Mouse (Mus musculus) macrophage (primary cell): ENCODE measurements around the gene Kif4. TPM values are rescaled to one million over a fixed set of nuclear protein-coding genes. Genes with fewer than 3 reads are reported as not detected.
A peak's percentile ranks its signal among the peaks of the same experiment; 100 is the strongest.

ENCODE experiments used
- H3K27ac ChIP-seq: fragments of 350-480 bp; formaldehyde crosslinking; 2 replicates; pipeline ENCODE4 v1.9.0; 2021
- H3K36me3 ChIP-seq: fragments of 350-480 bp; formaldehyde crosslinking; 2 replicates; pipeline ENCODE4 v1.9.0; 2021; ENCODE audit errors: inconsistent target
- H3K4me3 ChIP-seq: fragments of 350-480 bp; formaldehyde crosslinking; 2 replicates; pipeline ENCODE4 v1.9.0; 2021; ENCODE audit errors: inconsistent target
- H3K79me2 ChIP-seq: fragments of 350-480 bp; formaldehyde crosslinking; 2 replicates; pipeline ENCODE4 v1.9.0; 2021; ENCODE audit errors: inconsistent target
- WGBS: methylation state at CpG from one replicate; pipeline ENCODE4 v1.1.7; 2026; ENCODE audit warnings: inconsistent platforms; ENCODE audit not compliant: missing documents; 5-methylcytosine and 5-hydroxymethylcytosine counted together
- polyA plus RNA-seq: library from polyadenylated mRNA; stranded (reverse); fragments of 250-400 nt; gene quantifications from 3 replicates; pipeline ENCODE4 v1.2.4, GENCODE M21; 2018; ENCODE audit warnings: inconsistent platforms
- total RNA-seq, 78 experiments: library from RNA; depleted of rRNA; stranded (reverse); fragments of 250-400 nt; gene quantifications; 1 replicate in 9 of 78; 2 replicates in 24 of 78; 3 replicates in 43 of 78; 4 replicates in 2 of 78; pipeline ENCODE4 v1.2.4; 2018; ENCODE audit warnings: inconsistent platforms in 56 of 78

Gene Kif4
- total RNA-seq (2018; cell fraction: chromatin; rRNA removed), result 10 to 100 TPM in 3 of 26 experiments, 1 to 10 TPM in 21, under 1 TPM in 2; 0.76 to 14.1 (median 3.2) TPM
- 1 to 10 TPM in 13 of 26 experiments, under 1 TPM in 13; 0.37 to 2.2 (median 0.93) TPM for total RNA-seq (2018; cell fraction: cytosol; rRNA removed)
- total RNA-seq (2018; cell fraction: nucleus; rRNA removed), result 10 to 100 TPM in 2 of 26 experiments, 1 to 10 TPM in 18, under 1 TPM in 6; 0.55 to 14.1 (median 1.9) TPM
- polyA plus RNA-seq, result 0.28 to 3.9 TPM (median 3.0 TPM) in 3 replicates

DNA sequence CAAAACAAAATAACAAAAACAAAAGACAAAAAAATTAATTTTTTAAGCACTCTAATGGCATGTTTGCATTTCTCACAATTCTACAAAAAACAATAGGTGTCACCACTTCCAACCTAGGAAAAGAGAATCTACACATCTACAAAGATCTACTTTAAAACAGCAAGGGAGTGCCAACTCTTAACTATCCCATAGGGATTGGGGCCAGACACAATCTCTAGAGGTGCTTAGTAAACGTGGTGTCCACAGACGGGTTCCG, at the start of gene Kif4:
Kif4 (plus strand) TSS at position 192 of the 256 bp plus-strand sequence.
- Histone ChIP-seq H3K27ac (peak within 1 kb of the TSS; percentile 80), H3K36me3 (no peaks in the 10 kb centered on the region), H3K79me2 (peaks cover 45% of the 10 kb centered on the region), H3K4me3 (peak within 1 kb of the TSS; percentile 82)
- WGBS, result 14% methylated on average over 3 of the region's 3 CpGs

DNA sequence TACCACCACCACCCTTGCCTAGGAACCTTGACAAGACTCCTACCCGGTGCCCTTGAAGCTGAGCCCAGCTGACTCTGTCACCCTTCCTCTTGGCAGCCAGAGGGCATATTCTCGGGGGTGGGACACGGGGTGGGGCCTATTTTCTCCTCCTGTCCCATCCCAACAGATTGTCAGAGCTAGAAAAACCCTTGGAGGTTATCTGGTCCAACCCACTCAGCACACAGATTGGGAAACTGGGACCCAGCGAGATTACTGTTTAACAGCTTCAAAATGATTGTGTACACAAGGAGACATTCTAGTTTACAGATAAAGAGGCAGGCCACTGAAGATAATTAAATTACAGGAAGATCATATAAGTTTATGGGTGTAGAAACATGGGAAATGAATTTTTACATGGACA, 30.7 kb upstream of the Kif4 start, which contains the start of gene P2ry4:
P2ry4 (minus strand) TSS at position 79 of the 400 bp plus-strand sequence.
- Histone ChIP-seq H3K79me2 (no peaks in the 10 kb centered on the region), H3K27ac (no peak within 1 kb of the TSS), H3K4me3 (no peak within 1 kb of the TSS), H3K36me3 (no peaks in the 10 kb centered on the region)
- WGBS, result 79% methylated on average over 4 of the region's 4 CpGs

DNA sequence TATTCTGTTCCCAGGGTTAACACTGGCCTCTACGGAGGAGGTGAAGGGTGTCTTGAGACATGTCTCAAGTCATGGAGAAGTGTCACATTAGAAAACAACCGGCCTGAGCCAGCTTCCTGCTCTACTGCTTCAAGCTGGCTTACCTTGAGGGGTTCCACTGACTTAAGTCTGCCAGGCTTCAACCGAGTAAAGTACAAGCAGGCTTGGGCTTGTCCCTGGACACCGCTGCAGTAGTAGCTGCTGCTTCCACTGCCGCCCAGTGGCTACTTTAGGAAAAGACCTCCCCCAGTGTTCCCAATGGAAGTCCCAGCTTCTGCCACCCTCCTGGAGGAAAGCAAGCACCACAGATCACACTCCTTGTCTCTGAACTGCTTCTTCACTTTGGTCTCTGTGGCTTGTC, 28.1 kb upstream of the Kif4 start:
- no peak overlapping the region for H3K4me3 ChIP-seq
- H3K79me2 ChIP-seq, result no peaks in the 10 kb centered on the region
- 46% methylated on average over 5 of the region's 5 CpGs for WGBS
- no peaks in the 10 kb centered on the region for H3K36me3 ChIP-seq
- H3K27ac ChIP-seq, result no peak overlapping the region

DNA sequence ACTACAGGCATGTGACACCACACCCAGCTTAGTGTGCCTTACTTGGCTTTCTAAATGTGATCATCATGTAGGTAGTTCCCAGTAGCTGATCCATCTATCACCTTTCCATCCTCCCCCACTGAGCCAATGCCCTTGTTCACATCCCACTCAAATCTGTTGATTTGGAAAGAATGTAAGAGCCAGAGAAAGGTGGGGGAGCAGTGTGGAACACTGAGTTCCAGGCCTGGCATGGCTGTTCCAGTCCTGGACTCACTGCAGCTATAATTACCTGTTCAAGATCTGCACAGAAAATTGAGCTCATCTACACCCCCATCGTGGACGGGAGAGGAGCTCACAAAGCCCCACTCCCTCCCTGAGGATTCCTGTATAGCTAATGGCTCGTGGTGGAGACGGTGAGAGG, 25.8 kb upstream of the Kif4 start:
- no peaks in the 10 kb centered on the region for H3K79me2 ChIP-seq
- H3K27ac ChIP-seq, result peak overlapping the region; percentile 15; the same call in 1 of the 2 replicates
- H3K4me3 ChIP-seq, result no peak overlapping the region
- H3K36me3 ChIP-seq, result no peaks in the 10 kb centered on the region
- WGBS, result 96% methylated on average over 4 of the region's 4 CpGs

DNA sequence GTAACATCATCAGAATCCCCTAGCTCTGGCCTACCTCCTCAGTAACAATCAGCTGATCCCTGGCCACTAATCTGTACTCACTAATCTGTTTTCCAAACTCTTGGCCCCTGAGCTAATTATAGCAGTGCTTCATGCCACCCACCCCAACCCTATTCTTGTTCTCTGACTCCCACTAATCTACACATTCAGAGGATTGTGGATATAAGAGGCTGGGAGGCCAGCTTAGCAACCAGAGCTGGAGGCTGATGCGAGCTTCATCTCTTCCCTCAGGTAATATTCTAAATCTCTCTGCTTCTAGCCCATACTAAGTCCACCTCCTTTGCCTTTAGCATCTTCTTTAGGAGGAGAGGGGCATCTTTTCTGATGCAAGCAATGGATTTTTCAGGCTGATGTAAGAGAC, 20.2 kb upstream of the Kif4 start, which contains the start of gene Arr3:
Arr3 (plus strand) TSS at position 184 of the 400 bp plus-strand sequence.
- H3K27ac ChIP-seq, result no peak within 1 kb of the TSS
- H3K4me3 ChIP-seq, result no peak within 1 kb of the TSS
- WGBS, result 100% methylated on average over 1 of the region's 1 CpGs
- no peaks in the 10 kb centered on the region for H3K79me2 ChIP-seq
- no peaks in the 10 kb centered on the region for H3K36me3 ChIP-seq

DNA sequence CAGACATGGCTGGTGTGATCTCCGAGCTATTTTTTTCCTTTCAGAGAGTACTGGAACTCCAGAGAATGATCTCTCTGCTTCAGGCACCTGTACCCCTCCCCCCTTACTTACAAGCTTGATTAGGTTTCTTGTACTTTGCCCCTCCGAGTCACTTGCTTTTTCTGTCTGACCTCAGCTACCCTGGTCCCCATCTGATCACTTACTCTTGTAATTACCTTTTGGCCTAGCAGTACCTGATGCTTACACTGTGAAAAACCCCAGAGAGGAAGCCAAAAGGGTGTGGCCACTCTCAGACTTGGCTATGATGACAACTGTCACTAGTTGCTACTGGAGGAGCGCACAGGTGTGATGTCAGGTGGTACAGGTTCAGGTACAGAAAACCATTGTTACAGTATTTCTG, 7.0 kb upstream of the Kif4 start:
- H3K36me3 ChIP-seq, result no peaks in the 10 kb centered on the region
- no peak overlapping the region for H3K27ac ChIP-seq
- no peaks in the 10 kb centered on the region for H3K79me2 ChIP-seq
- 74% methylated on average over 3 of the region's 3 CpGs for WGBS
- no peak overlapping the region for H3K4me3 ChIP-seq

DNA sequence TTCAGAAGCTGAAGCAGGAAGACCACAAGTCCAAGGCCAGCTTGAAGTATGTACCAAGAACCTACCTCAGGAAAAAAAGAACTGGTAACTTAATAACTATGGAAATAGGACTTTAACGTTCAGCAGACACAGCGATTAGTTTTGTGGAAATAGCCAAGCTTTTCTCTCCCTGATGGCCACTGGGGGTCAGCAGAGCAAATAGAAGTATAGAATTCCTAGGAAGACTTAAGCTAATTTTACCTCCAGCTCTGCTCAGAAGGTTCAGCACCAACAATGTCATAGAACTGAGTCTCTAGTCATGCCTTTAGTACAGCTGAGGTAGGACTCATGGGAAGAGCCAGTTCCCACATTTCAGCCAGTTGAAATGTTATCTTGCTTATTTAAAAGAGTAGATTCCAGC, 4.2 kb upstream of the Kif4 start:
- H3K27ac ChIP-seq, result no peak overlapping the region
- peaks cover 4% of the 10 kb centered on the region; the same call in 1 of the 2 replicates for H3K79me2 ChIP-seq
- H3K36me3 ChIP-seq, result no peaks in the 10 kb centered on the region
- no peak overlapping the region for H3K4me3 ChIP-seq
- whole genome bisulfite sequencing, result 76% methylated on average over 2 of the region's 2 CpGs

DNA sequence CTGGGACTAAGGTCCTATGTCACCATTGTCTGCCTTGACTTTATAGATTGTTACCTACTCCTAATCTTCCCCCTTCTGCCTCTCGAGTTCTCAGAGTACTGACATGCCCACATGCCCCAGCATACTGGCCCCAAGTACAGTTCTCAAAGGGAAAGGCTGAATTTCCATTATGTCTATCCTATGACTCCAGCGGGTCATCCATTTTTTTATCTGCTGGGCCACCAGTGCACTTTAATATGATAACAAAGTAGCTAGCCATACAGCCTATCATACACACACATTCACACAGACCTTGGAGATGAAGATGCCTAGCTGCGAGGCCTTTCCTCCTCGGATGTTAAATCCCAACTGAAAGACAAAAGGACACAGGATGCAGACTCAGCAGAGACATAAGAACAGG, 1.3 kb upstream of the Kif4 start:
- peaks cover 33% of the 10 kb centered on the region for H3K79me2 ChIP-seq
- no peaks in the 10 kb centered on the region for H3K36me3 ChIP-seq
- 95% methylated on average over 4 of the region's 4 CpGs for WGBS
- no peak overlapping the region for H3K4me3 ChIP-seq
- H3K27ac ChIP-seq, result no peak overlapping the region

DNA sequence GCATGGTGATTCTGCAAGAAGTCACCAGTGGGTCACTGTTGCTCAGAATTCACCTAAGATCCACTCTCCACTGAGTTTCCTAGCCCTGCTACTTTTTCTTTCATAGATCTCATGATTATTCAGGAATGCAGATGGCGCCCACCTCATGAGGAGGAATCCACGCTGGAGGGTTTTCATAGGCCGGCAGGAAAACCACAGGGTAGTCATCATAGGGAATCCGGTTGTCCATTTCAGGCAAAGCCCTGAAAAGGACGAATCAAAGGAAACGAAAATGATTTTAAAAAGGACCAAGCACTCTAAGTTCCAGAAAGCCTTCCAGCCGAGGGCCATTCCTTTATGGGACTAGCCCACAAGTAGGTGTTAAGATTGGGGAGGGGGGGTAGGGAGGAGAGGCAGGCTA, 391 bp upstream of the Kif4 start:
- no peaks in the 10 kb centered on the region for H3K36me3 ChIP-seq
- H3K79me2 ChIP-seq, result peaks cover 42% of the 10 kb centered on the region
- peak overlapping the region; percentile 82 for H3K4me3 ChIP-seq
- 27% methylated on average over 6 of the region's 7 CpGs for WGBS
- peak overlapping the region; percentile 80 for H3K27ac ChIP-seq

DNA sequence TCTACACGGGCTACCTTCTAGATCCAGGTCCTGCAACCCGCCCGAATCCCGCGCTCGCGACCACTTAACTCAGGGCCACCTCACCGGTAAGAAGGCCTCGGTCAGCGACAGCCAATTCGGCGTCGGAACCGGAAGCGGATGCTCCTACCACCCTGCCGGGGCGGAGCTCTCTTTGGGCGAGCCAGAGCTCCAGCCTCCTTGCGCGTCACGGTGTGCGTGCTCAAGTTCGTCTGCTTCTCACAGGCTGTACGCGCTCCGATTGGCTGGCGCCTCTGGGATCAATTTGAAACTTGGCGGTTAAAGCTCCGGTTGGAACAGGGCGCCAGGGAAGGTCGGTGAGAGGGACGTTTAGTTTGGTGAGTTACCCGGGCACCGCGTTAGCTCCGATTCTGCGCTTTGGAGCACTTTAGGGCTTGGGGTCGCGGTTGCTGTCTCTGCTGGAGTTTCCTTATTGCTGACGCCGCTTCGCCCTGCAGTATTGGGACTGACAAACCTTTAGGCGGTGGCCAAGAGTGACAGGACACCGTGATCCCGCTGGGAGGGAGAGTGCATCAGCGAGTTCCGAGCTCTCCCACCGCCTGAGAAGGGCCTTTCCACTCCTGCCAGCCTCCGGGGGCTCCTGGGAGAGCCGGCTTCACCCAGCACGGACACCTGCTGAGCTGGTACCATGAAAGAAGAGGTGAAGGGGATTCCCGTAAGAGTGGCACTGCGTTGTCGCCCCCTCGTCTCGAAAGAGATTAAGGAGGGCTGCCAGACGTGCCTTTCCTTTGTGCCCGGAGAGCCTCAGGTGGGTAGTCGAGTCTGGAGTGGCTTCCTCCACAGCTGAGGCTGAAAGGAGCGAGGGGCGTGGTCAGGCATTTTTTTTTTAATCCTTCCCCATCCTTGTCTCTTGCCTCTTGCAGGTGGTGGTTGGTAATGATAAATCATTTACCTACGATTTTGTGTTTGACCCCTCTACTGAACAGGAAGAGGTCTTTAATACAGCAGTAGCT, 561 bp downstream of the Kif4 start, which contains the start of gene Pdzd11:
Pdzd11 (minus strand) TSS at position 767 of the 992 bp plus-strand sequence.
- H3K4me3 ChIP-seq, result peak within 1 kb of the TSS; percentile 82
- no peaks in the 10 kb centered on the region for H3K36me3 ChIP-seq
- peak within 1 kb of the TSS; percentile 80 for H3K27ac ChIP-seq
- WGBS, result 21% methylated on average over 54 of the region's 62 CpGs
- H3K79me2 ChIP-seq, result peaks cover 48% of the 10 kb centered on the region

DNA sequence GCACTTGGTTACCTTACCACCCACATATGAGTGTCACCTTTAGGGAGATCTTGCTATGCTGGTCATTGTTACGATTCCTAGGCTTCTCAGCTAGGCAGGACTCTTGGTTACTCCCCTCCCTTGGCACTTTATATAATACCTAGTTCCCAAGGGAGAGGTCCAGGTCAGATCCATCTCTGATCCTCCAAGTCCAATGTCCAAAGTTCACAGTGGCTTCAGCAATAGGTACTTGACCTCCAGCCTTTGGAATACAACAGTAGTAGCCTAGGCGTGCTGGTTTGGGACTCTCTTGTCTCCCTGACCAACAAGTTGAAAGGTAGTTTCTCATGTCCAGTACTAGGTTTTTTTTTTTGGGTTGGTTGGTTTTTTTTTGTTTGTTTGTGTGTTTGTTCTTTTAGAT, 3.5 kb downstream of the Kif4 start:
- H3K4me3 ChIP-seq, result no peak overlapping the region
- H3K27ac ChIP-seq, result no peak overlapping the region
- no peaks in the 10 kb centered on the region for H3K36me3 ChIP-seq
- 100% methylated on average over 1 of the region's 2 CpGs for WGBS
- peaks cover 60% of the 10 kb centered on the region for H3K79me2 ChIP-seq

DNA sequence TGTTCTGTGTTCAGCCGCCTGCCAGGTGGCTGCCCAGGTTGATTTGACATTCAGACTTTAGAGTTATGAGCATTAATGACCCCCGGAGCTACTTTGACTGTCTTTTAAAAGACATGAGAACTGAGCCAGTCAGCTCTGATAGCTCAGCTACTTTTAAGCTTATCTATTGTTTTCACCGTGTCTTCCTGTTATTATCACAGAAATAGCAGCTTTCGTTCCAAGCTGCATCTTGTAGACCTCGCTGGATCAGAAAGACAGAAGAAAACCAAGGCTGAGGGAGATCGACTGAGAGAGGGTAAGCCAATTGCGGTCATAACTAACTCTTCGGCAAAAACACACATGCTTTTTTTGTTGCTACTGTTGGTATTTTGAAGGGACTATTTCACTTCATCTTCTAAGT, 12.9 kb downstream of the Kif4 start:
- no peak overlapping the region for H3K27ac ChIP-seq
- 93% methylated on average over 8 of the region's 8 CpGs for WGBS
- H3K4me3 ChIP-seq, result no peak overlapping the region
- no peaks in the 10 kb centered on the region for H3K36me3 ChIP-seq
- H3K79me2 ChIP-seq, result no peaks in the 10 kb centered on the region

DNA sequence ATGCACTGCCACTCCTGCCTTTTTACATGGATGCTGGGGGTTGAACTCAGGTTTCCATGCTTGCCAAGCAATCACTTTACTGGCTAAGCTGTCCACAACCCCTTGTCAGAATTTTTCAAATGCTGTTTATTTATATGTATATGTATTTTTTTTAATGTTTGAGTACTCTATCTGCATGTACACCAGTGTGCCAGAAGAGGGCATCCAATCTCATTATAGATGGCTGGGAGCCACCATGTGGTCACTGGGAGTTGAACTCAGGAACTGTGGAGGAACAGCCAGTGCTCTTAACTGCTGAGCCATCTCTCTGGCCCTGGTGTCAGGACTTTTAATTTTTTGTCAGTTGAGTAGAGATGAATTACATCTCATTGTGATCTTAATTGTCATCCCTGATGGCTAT, 27.3 kb downstream of the Kif4 start:
- Histone ChIP-seq H3K4me3 (no peak overlapping the region), H3K79me2 (peaks cover 4% of the 10 kb centered on the region; the same call in 1 of the 2 replicates), H3K27ac (no peak overlapping the region), H3K36me3 (no peaks in the 10 kb centered on the region)

DNA sequence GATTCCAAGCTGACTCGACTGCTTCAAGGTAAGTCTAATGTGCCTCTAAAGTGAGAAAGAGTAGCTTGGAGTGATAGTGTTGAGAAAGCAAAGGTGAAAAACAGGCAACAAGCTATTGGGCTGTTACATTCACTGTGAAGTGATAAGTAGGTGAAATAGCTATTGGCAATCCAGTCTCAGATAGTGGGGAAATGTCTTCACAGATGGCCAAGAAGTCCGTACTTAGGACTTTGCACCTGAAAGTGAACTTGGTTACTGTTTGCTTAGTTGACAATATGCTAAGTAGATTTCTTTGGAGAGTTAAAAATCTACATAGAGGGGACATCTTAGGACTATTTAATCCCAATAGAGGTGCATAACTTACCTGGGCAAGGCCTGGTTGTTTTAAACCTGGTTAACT, 39.3 kb downstream of the Kif4 start:
- H3K36me3 ChIP-seq, result no peaks in the 10 kb centered on the region
- no peak overlapping the region for H3K27ac ChIP-seq
- no peaks in the 10 kb centered on the region for H3K79me2 ChIP-seq
- WGBS, result 100% methylated on average over 2 of the region's 2 CpGs
- no peak overlapping the region for H3K4me3 ChIP-seq

DNA sequence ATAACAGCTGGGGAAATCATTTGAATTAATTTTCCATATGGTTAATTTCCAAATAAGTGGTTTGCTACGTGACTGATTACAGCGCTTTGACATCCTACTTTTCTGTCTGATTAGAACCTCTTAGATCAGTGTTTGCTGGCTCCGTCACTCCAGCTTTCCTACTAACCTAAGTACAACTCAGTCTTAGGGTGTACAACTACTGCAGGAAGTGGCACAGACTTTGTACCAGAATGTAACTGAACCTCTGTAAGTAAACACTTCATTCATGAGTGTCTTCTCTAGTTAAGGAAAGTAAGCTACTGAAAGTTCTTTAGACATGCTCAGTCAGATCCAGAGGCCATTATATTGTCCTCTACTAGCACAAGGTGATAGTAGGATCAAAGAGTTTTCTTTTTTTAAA, 52.7 kb downstream of the Kif4 start:
- Histone ChIP-seq H3K79me2 (no peaks in the 10 kb centered on the region), H3K27ac (no peak overlapping the region), H3K4me3 (no peak overlapping the region), H3K36me3 (no peaks in the 10 kb centered on the region)
- 85% methylated on average over 3 of the region's 3 CpGs for WGBS
